ENCODE assay signal across 9 mouse cellular contexts in the genomic region with DNA sequence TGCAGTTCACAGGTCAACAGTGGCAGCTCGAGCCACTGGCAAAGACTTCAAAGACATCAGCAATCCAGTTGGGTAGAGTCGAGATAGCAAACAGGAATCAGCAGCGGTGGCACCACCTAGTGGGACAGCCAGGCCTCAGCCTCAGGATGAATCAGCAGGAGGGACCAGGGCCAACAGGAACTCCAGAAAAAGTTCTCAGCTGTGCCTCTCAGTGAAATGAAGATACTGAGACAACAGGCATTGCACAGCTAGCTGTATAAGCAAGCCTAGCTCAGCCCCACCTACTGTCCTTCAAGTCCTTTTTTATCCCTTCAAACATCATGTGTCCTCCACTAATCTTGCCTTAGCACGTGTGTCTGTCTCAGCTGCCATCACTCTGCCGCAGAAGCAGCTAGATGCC. TPM values are rescaled to one million over a fixed set of nuclear protein-coding genes. Genes with fewer than 3 reads are reported as not detected.
A peak's percentile ranks its signal among the peaks of the same experiment; 100 is the strongest.
DNase-seq lines count a peak whose midpoint lies in the region; ATAC-seq and TF ChIP-seq lines count a peak whose summit lies in the region.
"Had no signal": no experiment of that assay in that cellular context is flagged by ENCODE, and none has a peak within 500 bp of the region (broad histone marks: within the 10 kb centered on the region; RNA-seq: fewer than 3 reads in every experiment).

No protein-coding gene starts in this region.

- peak; percentile 14 for DNase-seq in embryonic facial prominence, embryonic 14.5 days (ENCODE audit: low spot score)
- DNase-seq in embryonic facial prominence, embryonic 10.5 days (ENCODE audit: low spot score): no peak
- no peak for DNase-seq in spleen, adult 2 months (ENCODE audit: low read depth in 1 of 2, low spot score in 2 of 2)
- DNase-seq in spleen, postnatal 36 days (ENCODE audit: low spot score in 2 of 2): no peak
- peak; percentile 6 for DNase-seq in splenic B cell, adult 2 months (ENCODE audit: low read depth, low spot score)
- DNase-seq in layer of hippocampus, adult 11-12 months (ENCODE audit: low spot score): no peak
- no peak for DNase-seq in T-cell, adult 2 months (ENCODE audit: low spot score)

- ATAC-seq in embryonic facial prominence, embryonic 14.5 days (ENCODE audit: low read depth): no peak
- ATAC-seq in hematopoietic stem cell, adult 5-6 weeks (replicated peaks in 1 of 2; ENCODE audit: insufficient read depth in 1 of 2, low FRiP score in 2 of 2, low TSS enrichment in 1 of 2, low read depth in 1 of 2, poor library complexity in 2 of 2, severe bottlenecking in 2 of 2): peak; percentile 68 to 72

- no peak overlapping the region for H3K4me3 ChIP-seq in embryonic facial prominence, embryonic 14.5 days (ENCODE audit: low read depth, low read length)
- H3K4me3 ChIP-seq in embryonic facial prominence, embryonic 10.5 days: no peak overlapping the region
- H3K4me3 ChIP-seq in spleen, adult 2 months (ENCODE audit: extremely low read depth, insufficient read depth, insufficient read length): no peak overlapping the region

- no peak overlapping the region for H3K9ac ChIP-seq in embryonic facial prominence, embryonic 14.5 days (ENCODE audit: low read depth, low read length)

- H3K36me3 ChIP-seq in embryonic facial prominence, embryonic 14.5 days (ENCODE audit: control insufficient read depth, insufficient read depth, low read length): peaks cover 95% of the 10 kb centered on the region
- H3K36me3 ChIP-seq in embryonic facial prominence, embryonic 10.5 days (replicated peaks): peaks cover 100% of the 10 kb centered on the region
- H3K36me3 ChIP-seq in spleen, adult 2 months (ENCODE audit: control insufficient read depth, insufficient read depth, low read length): peaks cover 29% of the 10 kb centered on the region
- H3K36me3 ChIP-seq in splenic B cell, adult 2 months (ENCODE audit: control insufficient read depth, insufficient read depth, low read length, poor library complexity, severe bottlenecking): peaks cover 11% of the 10 kb centered on the region

- H3K4me2 ChIP-seq in embryonic facial prominence, embryonic 14.5 days (ENCODE audit: low read depth, low read length): no peak overlapping the region

- TF ChIP-seq CTCF in spleen, adult 2 months (IDR thresholded peaks at IDR 0.05; ENCODE audit: extremely low read depth, insufficient read depth, insufficient read length, insufficient replicate concordance): 0 out of 2 replicates have a peak, but pooled peaks have one; percentile 2

- TF ChIP-seq POLR2A in spleen, adult 2 months (IDR thresholded peaks at IDR 0.05; ENCODE audit: low read depth, low read length): no peak

- no peaks in the 10 kb centered on the region for H3K4me1 ChIP-seq in embryonic facial prominence, embryonic 14.5 days (ENCODE audit: control insufficient read depth, insufficient read depth, low read length)
- no peaks in the 10 kb centered on the region for H3K4me1 ChIP-seq in embryonic facial prominence, embryonic 10.5 days
- H3K4me1 ChIP-seq in spleen, adult 2 months (ENCODE audit: control insufficient read depth, insufficient read depth, insufficient read length): no peaks in the 10 kb centered on the region

- no peak overlapping the region for H3K27ac ChIP-seq in embryonic facial prominence, embryonic 14.5 days (replicated peaks; ENCODE audit: low read depth, low read length)
- H3K27ac ChIP-seq in embryonic facial prominence, embryonic 10.5 days (replicated peaks): no peak overlapping the region
- no peak overlapping the region for H3K27ac ChIP-seq in spleen, adult 2 months (ENCODE audit: insufficient read depth, low read length)

- WGBS in embryonic facial prominence, embryonic 14.5 days: 78% methylated on average over 5 of the region's 5 CpGs
- WGBS in embryonic facial prominence, embryonic 10.5 days: 76% methylated on average over 5 of the region's 5 CpGs
- WGBS in spleen, adult 2 months: 59% methylated on average over 5 of the region's 5 CpGs

- H3K9me3 ChIP-seq in embryonic facial prominence, embryonic 14.5 days (ENCODE audit: control insufficient read depth, low read length): no peaks in the 10 kb centered on the region
- H3K9me3 ChIP-seq in embryonic facial prominence, embryonic 10.5 days: no peaks in the 10 kb centered on the region

- H3K27me3 ChIP-seq in embryonic facial prominence, embryonic 14.5 days (replicated peaks; ENCODE audit: control insufficient read depth, insufficient read depth, low read length): no peaks in the 10 kb centered on the region
- H3K27me3 ChIP-seq in embryonic facial prominence, embryonic 10.5 days (replicated peaks; ENCODE audit: low read depth, poor library complexity, severe bottlenecking): no peaks in the 10 kb centered on the region
- H3K27me3 ChIP-seq in spleen, adult 2 months (ENCODE audit: control insufficient read depth, insufficient read depth, low read length): no peaks in the 10 kb centered on the region
- H3K27me3 ChIP-seq in splenic B cell, adult 2 months (ENCODE audit: control insufficient read depth, insufficient read depth, low read length, poor library complexity, severe bottlenecking): no peaks in the 10 kb centered on the region

RNA-seq across cellular contexts. Expression of a gene that starts 28.0 kb away (rescaled TPM):
- polyA plus RNA-seq in embryonic facial prominence, embryonic 14.5 days (2014; fragmentation: Nextera tagmentation; extraction: Ambion mirVana): not detected in 2 replicates
- not detected in 2 replicates for polyA plus RNA-seq in embryonic facial prominence, embryonic 10.5 days (2016; fragmentation: Nextera tagmentation; extraction: Ambion mirVana)
- polyA plus RNA-seq in spleen, adult 2 months (2012; rRNA removed): 0.38 and 0.46 TPM in 2 replicates
- total RNA-seq in hematopoietic stem cell, adult 5-6 weeks (2017): not detected in 2 replicates
- polyA plus RNA-seq: gonadal fat pad, adult 2 months had no signal

RNA-seq across cellular contexts. Expression of a gene that starts 31.0 kb away (rescaled TPM):
- polyA plus RNA-seq in embryonic facial prominence, embryonic 14.5 days (2014; fragmentation: Nextera tagmentation; extraction: Ambion mirVana): 40.0 and 45.5 TPM in 2 replicates
- polyA plus RNA-seq in embryonic facial prominence, embryonic 10.5 days (2016; fragmentation: Nextera tagmentation; extraction: Ambion mirVana): 121 and 123 TPM in 2 replicates
- polyA plus RNA-seq in spleen, adult 2 months (2012; rRNA removed): 9.9 and 10.9 TPM in 2 replicates
- total RNA-seq in hematopoietic stem cell, adult 5-6 weeks (2017): 29.6 and 32.1 TPM in 2 replicates

RNA-seq across cellular contexts. Expression of a gene that starts 53.5 kb away (rescaled TPM):
- polyA plus RNA-seq in embryonic facial prominence, embryonic 14.5 days (2014; fragmentation: Nextera tagmentation; extraction: Ambion mirVana): not detected in 2 replicates
- polyA plus RNA-seq in embryonic facial prominence, embryonic 10.5 days (2016; fragmentation: Nextera tagmentation; extraction: Ambion mirVana): not detected in 2 replicates
- not detected in 2 replicates for polyA plus RNA-seq in spleen, adult 2 months (2012; rRNA removed)
- total RNA-seq in hematopoietic stem cell, adult 5-6 weeks (2017): not detected in 2 replicates

Comparison
In these comparisons a context has a peak if more than half of its experiments do, and no peak if none do; other contexts are left out.
1. DNase-seq: peak in embryonic facial prominence, embryonic 14.5 days (single experiment) and splenic B cell, adult 2 months (single experiment); none in embryonic facial prominence, embryonic 10.5 days (single experiment), spleen, adult 2 months (0 of 2), spleen, postnatal 36 days (0 of 2), layer of hippocampus, adult 11-12 months (single experiment) and T-cell, adult 2 months (single experiment).